20 mouse cellular contexts compared by ENCODE assay signal in genomic region chrX:99172301-99172700, GRCm38 (mm10). TPM values are rescaled to one million over a fixed set of nuclear protein-coding genes. Genes with fewer than 3 reads are reported as not detected.
DNase-seq lines count a peak whose midpoint lies in the region; ATAC-seq and TF ChIP-seq lines count a peak whose summit lies in the region.
"Had no signal": no experiment of that assay in that cellular context is flagged by ENCODE, and none has a peak within 500 bp of the region (broad histone marks: within the 10 kb centered on the region; RNA-seq: fewer than 3 reads in every experiment).

No protein-coding gene starts in this region.

- DNase-seq in heart, adult 2 months, result no peak
- no peak for DNase-seq in kidney, adult 18-20 months
- peak; percentile 34 for DNase-seq in kidney, postnatal 14 days
- no peak for DNase-seq in cerebellum, adult 9-10 months
- no peak for DNase-seq in retina, postnatal 1 day
- DNase-seq: cerebellum, adult 11-12 months; gastrocnemius, postnatal 25 days; liver; liver, postnatal 0 days; thymus, postnatal 36 days had no signal

- peak; percentile 27; the same call in 1 of the 2 replicates for ATAC-seq in heart, embryonic 15.5 days (replicated peaks; ENCODE audit: insufficient number of reproducible peaks, insufficient read depth, low FRiP score, low read depth)
- ATAC-seq in kidney, embryonic 16.5 days (ENCODE audit: low FRiP score, low TSS enrichment), result peak; percentile 92
- peak; percentile 73; the same call in 1 of the 2 replicates for ATAC-seq in stomach, embryonic 15.5 days (ENCODE audit: insufficient read depth, low FRiP score, low read depth)
- ATAC-seq: CD4-positive, CD25-positive, alpha-beta regulatory T cell, adult 4 months; forebrain, embryonic 14.5 days; inflammation-experienced regulatory T-cells, adult 6 months; liver, postnatal 0 days; midbrain, embryonic 16.5 days had no signal

- no peaks in the 10 kb centered on the region for H3K79me2 ChIP-seq in heart, adult 2 months (replicated peaks; ENCODE audit: control insufficient read depth, insufficient read depth, low read length)

- H3K27ac ChIP-seq in heart, embryonic 15.5 days, result no peak overlapping the region
- no peak overlapping the region for H3K27ac ChIP-seq in heart, adult 2 months
- peak overlapping the region; percentile 72 for H3K27ac ChIP-seq in kidney, embryonic 16.5 days (ENCODE audit: low read length)
- H3K27ac ChIP-seq in stomach, embryonic 15.5 days, result peak overlapping the region; percentile 11; the same call in 1 of the 2 replicates
- H3K27ac ChIP-seq: embryonic facial prominence, embryonic 10.5 days; heart, embryonic 10.5 days had no signal

- 0 out of 2 replicates have a peak, but pooled peaks cover 2% of the 10 kb centered on the region for H3K4me1 ChIP-seq in heart, embryonic 15.5 days (replicated peaks)
- 0 out of 2 replicates have a peak, but pooled peaks cover 2% of the 10 kb centered on the region for H3K4me1 ChIP-seq in heart, adult 2 months (ENCODE audit: control insufficient read depth, insufficient read depth, low read length)
- H3K4me1 ChIP-seq in kidney, embryonic 16.5 days (ENCODE audit: insufficient read depth, low read length), result peaks cover 6% of the 10 kb centered on the region; the same call in 1 of the 2 replicates
- H3K4me1 ChIP-seq in stomach, embryonic 15.5 days, result no peaks in the 10 kb centered on the region

- H3K4me2 ChIP-seq in heart, embryonic 15.5 days, result no peak overlapping the region
- H3K4me2 ChIP-seq in kidney, embryonic 16.5 days (replicated peaks; ENCODE audit: low read depth, low read length), result no peak overlapping the region
- H3K4me2 ChIP-seq in stomach, embryonic 15.5 days, result no peak overlapping the region

- no peak for TF ChIP-seq CTCF in heart, adult 2 months (IDR thresholded peaks at IDR 0.05)

- no peaks in the 10 kb centered on the region for H3K36me3 ChIP-seq in heart, embryonic 15.5 days
- no peaks in the 10 kb centered on the region for H3K36me3 ChIP-seq in heart, adult 2 months (ENCODE audit: control insufficient read depth, insufficient read depth, low read length)
- H3K36me3 ChIP-seq in kidney, embryonic 16.5 days (ENCODE audit: insufficient read depth, low read length), result no peaks in the 10 kb centered on the region
- no peaks in the 10 kb centered on the region for H3K36me3 ChIP-seq in stomach, embryonic 15.5 days
- H3K36me3 ChIP-seq: embryonic facial prominence, embryonic 10.5 days; G1E; heart, embryonic 10.5 days had no signal

- WGBS in heart, embryonic 15.5 days, result 46% methylated on average over 5 of the region's 5 CpGs
- WGBS in heart, adult 2 months, result 64% methylated on average over 5 of the region's 5 CpGs
- WGBS in kidney, embryonic 16.5 days, result 27% methylated on average over 5 of the region's 5 CpGs
- 42% methylated on average over 5 of the region's 5 CpGs for WGBS in stomach, embryonic 15.5 days

- no peak overlapping the region for H3K9ac ChIP-seq in heart, embryonic 15.5 days
- H3K9ac ChIP-seq in heart, adult 2 months (ENCODE audit: low read depth, low read length), result no peak overlapping the region
- no peak overlapping the region for H3K9ac ChIP-seq in kidney, embryonic 16.5 days (replicated peaks; ENCODE audit: low read length)
- no peak overlapping the region for H3K9ac ChIP-seq in stomach, embryonic 15.5 days
- H3K9ac ChIP-seq: liver, postnatal 0 days had no signal

- H3K4me3 ChIP-seq in heart, embryonic 15.5 days, result no peak overlapping the region
- no peak overlapping the region for H3K4me3 ChIP-seq in heart, adult 2 months
- no peak overlapping the region for H3K4me3 ChIP-seq in kidney, embryonic 16.5 days (ENCODE audit: low read length)
- no peak overlapping the region for H3K4me3 ChIP-seq in stomach, embryonic 15.5 days (replicated peaks)
- H3K4me3 ChIP-seq: embryonic facial prominence, embryonic 10.5 days; heart, embryonic 10.5 days had no signal

- H3K9me3 ChIP-seq in heart, embryonic 15.5 days (replicated peaks), result no peaks in the 10 kb centered on the region
- H3K9me3 ChIP-seq in kidney, embryonic 16.5 days (ENCODE audit: low read length), result no peaks in the 10 kb centered on the region
- no peaks in the 10 kb centered on the region for H3K9me3 ChIP-seq in stomach, embryonic 15.5 days
- H3K9me3 ChIP-seq: embryonic facial prominence, embryonic 10.5 days; G1E; heart, embryonic 10.5 days had no signal

- no peak for TF ChIP-seq EP300 in heart, adult 2 months (IDR thresholded peaks at IDR 0.05; ENCODE audit: insufficient read depth, low read depth, low read length)

- TF ChIP-seq POLR2A in heart, adult 2 months (IDR thresholded peaks at IDR 0.05; ENCODE audit: insufficient read depth, low read depth, low read length), result no peak

- intact Hi-C loops in heart, adult 2 months (cut with DNase I), result no loop called here

- peaks cover 17% of the 10 kb centered on the region for H3K27me3 ChIP-seq in heart, embryonic 15.5 days
- no peaks in the 10 kb centered on the region for H3K27me3 ChIP-seq in heart, adult 2 months (ENCODE audit: control insufficient read depth, insufficient read depth, low read length)
- H3K27me3 ChIP-seq in kidney, embryonic 16.5 days (ENCODE audit: insufficient read depth, low read length), result peaks cover 17% of the 10 kb centered on the region; the same call in 1 of the 2 replicates
- no peaks in the 10 kb centered on the region for H3K27me3 ChIP-seq in stomach, embryonic 15.5 days (replicated peaks)

RNA-seq across cellular contexts. Expression of gene Efnb1, which starts 36.4 kb away (rescaled TPM):
- 20.0 and 28.0 TPM in 2 replicates for polyA plus RNA-seq in heart, embryonic 15.5 days (2015; fragmentation: Nextera tagmentation; extraction: Ambion mirVana)
- total RNA-seq in heart, adult 2 months (2021), result 10 to 100 TPM; 20.4 to 21.2 TPM
- polyA plus RNA-seq in heart, adult 2 months (2012; rRNA removed), result 16.0 and 20.6 TPM in 2 replicates
- polyA plus RNA-seq in kidney, embryonic 16.5 days (2015; fragmentation: Nextera tagmentation; extraction: Ambion mirVana), result 57.0 and 59.1 TPM in 2 replicates
- polyA plus RNA-seq in stomach, embryonic 15.5 days (2015; fragmentation: Nextera tagmentation; extraction: Ambion mirVana), result 32.1 and 34.6 TPM in 2 replicates
- total RNA-seq: G1E had no signal
- polyA plus RNA-seq: G1E had no signal

Comparison
In these comparisons a context has a peak if more than half of its experiments do, and no peak if none do; other contexts are left out.
1. ATAC-seq: peak in every context shown above with its lines; median percentile 92 in kidney, embryonic 16.5 days; 73 in stomach, embryonic 15.5 days; 27 in heart, embryonic 15.5 days.
2. H3K27ac ChIP-seq: peak in kidney, embryonic 16.5 days (single experiment) and stomach, embryonic 15.5 days (single experiment); none in heart, embryonic 15.5 days (single experiment) and heart, adult 2 months (single experiment).